Mouse (Mus musculus) stomach, postnatal 0 days (tissue): ENCODE data around the gene Cnst. TPM values are rescaled to one million over a fixed set of nuclear protein-coding genes. Genes with fewer than 3 reads are reported as not detected.
"Not testable (repeated sequence)": the region's sequence is repeated elsewhere in the genome, so short reads cannot be mapped to it uniquely, and the experiment has no call there.

Source experiments
- ATAC-seq: fragments of 200-750 bp; cut with Nextera tagmentation; 2 replicates; pipeline ENCODE4 v1.8.0; 2017; ENCODE audit not compliant: low FRiP score, low TSS enrichment
- DNase-seq: peaks from one replicate; pipeline ENCODE4 v3.0.0-alpha.2; 2016; ENCODE audit warnings: low spot score
- H3K27ac ChIP-seq: fragments of 300-500 bp; sonication (generic); replicated peaks from 2 replicates; pipeline ENCODE4 v1.5.1; 2014; ENCODE audit warnings: mild to moderate bottlenecking, control low read depth
- H3K27me3 ChIP-seq: fragments of 300-500 bp; sonication (generic); 2 replicates; pipeline ENCODE4 v1.6.1; 2014; ENCODE audit warnings: low read length; ENCODE audit not compliant: control insufficient read depth, insufficient read depth
- H3K36me3 ChIP-seq: fragments of 300-500 bp; sonication (generic); 2 replicates; pipeline ENCODE4 v1.6.1; 2014; ENCODE audit warnings: low read length, mixed read lengths; ENCODE audit not compliant: control insufficient read depth, insufficient read depth
- H3K4me1 ChIP-seq: fragments of 300-500 bp; sonication (generic); replicated peaks from 2 replicates; pipeline ENCODE4 v1.6.1; 2014; ENCODE audit warnings: antibody characterized with exemption; ENCODE audit not compliant: control insufficient read depth, insufficient read depth
- H3K4me2 ChIP-seq: fragments of 300-500 bp; sonication (generic); replicated peaks from 2 replicates; pipeline ENCODE4 v1.6.1; 2014; ENCODE audit warnings: low read depth, mild to moderate bottlenecking, control low read depth, moderate library complexity
- H3K4me3 ChIP-seq: fragments of 300-500 bp; sonication (generic); 2 replicates; pipeline ENCODE4 v1.5.1; 2014; ENCODE audit warnings: low read depth, low read length, control low read depth
- H3K9ac ChIP-seq: fragments of 300-500 bp; sonication (generic); 2 replicates; pipeline ENCODE4 v1.6.1; 2014; ENCODE audit warnings: mild to moderate bottlenecking, low read length, control low read depth, mixed read lengths
- H3K9me3 ChIP-seq: fragments of 300-500 bp; sonication (generic); 2 replicates; pipeline ENCODE4 v1.6.1; 2016; ENCODE audit warnings: low read length; ENCODE audit not compliant: control insufficient read depth
- CTCF ChIP-seq: IDR thresholded peaks from 2 replicates; pipeline ENCODE4 v1.5.1; 2016; ENCODE audit warnings: antibody characterized with exemption, low read depth, mild to moderate bottlenecking, moderate library complexity
- EP300 ChIP-seq: optimal IDR thresholded peaks from 2 replicates; pipeline ENCODE3; 2016; ENCODE audit warnings: antibody characterized with exemption
- WGBS: fragments of 180-500 bp; shearing (Covaris S2); extraction: QIAGEN DNeasy Blood & Tissue Kit; methylation state at CpG from one replicate; pipeline ENCODE4 v1.1.7; 2014; 5-methylcytosine and 5-hydroxymethylcytosine counted together
- polyA plus RNA-seq: library from polyadenylated mRNA; unstranded; fragments of >200 nt; fragmentation: Nextera tagmentation; extraction: Ambion mirVana; gene quantifications from 2 replicates; pipeline ENCODE4 v1.2.1, GENCODE M21; 2015

Cnst gene
- polyA plus RNA-seq, 1 experiment from 2014 or later = 8.8 TPM

DNA sequence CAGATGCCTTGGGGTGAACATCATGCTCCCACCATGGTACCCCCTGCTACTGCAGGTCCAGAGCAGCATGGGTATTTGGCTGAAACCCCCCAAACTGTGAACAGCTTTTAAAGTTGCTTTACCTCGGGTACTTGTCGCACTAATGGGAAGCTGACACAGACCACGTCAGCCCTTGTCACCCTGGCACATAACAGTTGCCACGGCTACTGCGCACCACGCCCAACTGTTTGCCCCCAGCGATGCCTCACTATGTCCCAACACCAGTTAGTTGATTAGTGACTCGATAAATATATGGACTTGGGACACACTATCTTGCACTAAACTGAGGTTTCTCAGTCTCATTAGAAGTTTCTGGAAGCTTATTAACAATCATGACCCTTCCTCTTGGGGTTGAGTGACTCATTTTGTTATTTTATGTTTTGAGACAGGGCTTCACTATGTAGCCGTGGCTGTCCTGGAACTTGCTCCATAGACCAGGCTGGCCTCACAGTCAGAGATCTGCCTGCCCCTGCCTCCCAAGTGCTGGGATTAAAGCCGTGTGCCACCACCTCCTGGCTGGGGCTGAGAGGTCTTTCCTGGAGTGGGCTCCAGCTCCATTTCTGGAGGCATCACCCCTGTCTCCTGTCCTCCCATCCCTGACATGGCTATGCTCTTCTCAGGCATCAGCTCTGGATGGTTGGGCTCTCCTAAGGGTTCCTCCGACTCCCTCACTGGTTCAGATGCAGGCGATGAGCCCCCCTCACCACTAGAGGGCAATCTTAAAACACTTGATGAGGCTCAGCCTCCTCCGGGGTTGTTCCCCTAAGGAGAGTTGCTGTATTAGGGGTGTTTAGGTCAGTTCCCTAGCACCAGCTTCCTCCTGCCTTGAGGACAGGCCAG is 99.2 kb downstream of the Cnst start:
- no peaks in the 10 kb centered on the region for H3K27me3 ChIP-seq
- H3K9ac ChIP-seq = no peak overlapping the region
- H3K9me3 ChIP-seq = no peaks in the 10 kb centered on the region
- TF ChIP-seq CTCF (peak; percentile 95), EP300 (no peak)
- DNase-seq = peak; percentile 77
- 57% methylated on average over 13 of the region's 13 CpGs for WGBS
- no peak overlapping the region for H3K4me3 ChIP-seq
- peak overlapping the region; percentile 42 for H3K4me2 ChIP-seq
- H3K4me1 ChIP-seq = no peaks in the 10 kb centered on the region
- H3K27ac ChIP-seq = no peak overlapping the region
- ATAC-seq = peak; percentile 86
- H3K36me3 ChIP-seq = no peaks in the 10 kb centered on the region

DNA sequence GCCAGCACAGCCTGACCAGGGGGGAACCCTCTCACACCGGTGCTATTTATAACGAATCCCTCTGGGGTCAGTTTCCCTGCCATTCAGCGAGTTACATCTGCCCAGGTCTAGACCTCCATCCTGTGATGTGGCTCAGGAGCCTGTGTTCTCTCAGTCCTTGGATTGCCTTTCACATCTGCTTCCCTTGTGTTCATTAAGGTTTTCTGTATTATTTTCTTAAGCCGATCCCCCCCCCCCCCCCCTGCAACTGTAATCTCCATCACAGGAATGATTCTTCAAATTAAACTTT is 99.8 kb downstream of the Cnst start:
- Histone ChIP-seq H3K4me3 (no peak overlapping the region), H3K4me1 (no peaks in the 10 kb centered on the region), H3K4me2 (peak overlapping the region; percentile 42), H3K27me3 (no peaks in the 10 kb centered on the region), H3K9ac (no peak overlapping the region), H3K27ac (no peak overlapping the region), H3K9me3 (no peaks in the 10 kb centered on the region), H3K36me3 (no peaks in the 10 kb centered on the region)
- TF ChIP-seq EP300 (no peak), CTCF (no peak)
- DNase-seq = no peak
- 17% methylated on average over 4 of the region's 4 CpGs for WGBS
- ATAC-seq = no peak; the same call in 1 of the 2 replicates

DNA sequence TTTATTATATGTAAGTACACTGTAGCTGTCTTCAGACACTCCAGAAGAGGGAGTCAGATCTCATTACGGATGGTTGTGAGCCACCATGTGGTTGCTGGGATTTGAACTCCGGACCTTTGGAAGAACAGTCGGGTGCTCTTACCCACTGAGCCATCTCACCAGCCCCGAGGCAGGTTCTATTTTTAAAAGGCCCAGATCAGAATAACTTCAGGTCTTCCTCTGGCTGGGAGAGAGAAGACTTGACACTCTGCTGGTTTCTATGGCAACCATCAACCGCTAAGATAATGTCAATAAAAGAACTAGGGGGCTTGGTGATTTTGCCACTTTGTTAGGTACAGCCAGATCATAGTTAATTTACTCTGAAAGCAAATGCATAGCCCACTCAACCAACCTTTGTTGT is 102.5 kb downstream of the Cnst start:
- not testable (repeated sequence) for H3K4me3 ChIP-seq, ATAC-seq
- WGBS = 66% methylated on average over 4 of the region's 5 CpGs

DNA sequence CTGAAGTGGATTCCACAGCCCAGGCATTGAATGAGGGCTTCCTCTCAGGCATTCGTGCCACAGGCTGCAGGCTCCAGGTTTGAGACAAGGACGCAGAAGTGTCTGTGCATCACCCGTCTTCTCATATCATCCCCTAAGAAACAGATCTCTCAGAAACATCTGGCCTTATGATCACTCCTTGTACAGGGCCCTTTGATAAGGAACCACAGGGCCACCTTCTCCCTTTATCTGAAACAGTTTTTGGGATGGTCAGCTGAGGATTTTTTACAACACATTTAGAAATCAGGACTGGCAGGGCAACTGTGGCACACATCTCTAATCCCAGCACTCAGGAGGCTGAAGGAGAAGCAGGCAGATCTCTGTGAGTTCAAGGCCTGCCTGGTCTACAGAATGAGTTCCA is 103.2 kb downstream of the Cnst start:
- Histone ChIP-seq H3K36me3 (no peaks in the 10 kb centered on the region), H3K9ac (no peak overlapping the region), H3K27me3 (no peaks in the 10 kb centered on the region), H3K9me3 (no peaks in the 10 kb centered on the region), H3K4me2 (no peak overlapping the region), H3K27ac (no peak overlapping the region), H3K4me1 (no peaks in the 10 kb centered on the region), H3K4me3 (no peak overlapping the region)
- ATAC-seq (no peak), DNase-seq (no peak)
- 77% methylated on average over 3 of the region's 3 CpGs for WGBS
- TF ChIP-seq EP300 = no peak
- no peak for TF ChIP-seq CTCF

More for the DNA sequence above, 102.5 kb downstream of the Cnst start:
- not testable (repeated sequence) for H3K27ac ChIP-seq, H3K9me3 ChIP-seq, H3K4me2 ChIP-seq, DNase-seq, H3K4me1 ChIP-seq, H3K36me3 ChIP-seq, H3K27me3 ChIP-seq, H3K9ac ChIP-seq

DNA sequence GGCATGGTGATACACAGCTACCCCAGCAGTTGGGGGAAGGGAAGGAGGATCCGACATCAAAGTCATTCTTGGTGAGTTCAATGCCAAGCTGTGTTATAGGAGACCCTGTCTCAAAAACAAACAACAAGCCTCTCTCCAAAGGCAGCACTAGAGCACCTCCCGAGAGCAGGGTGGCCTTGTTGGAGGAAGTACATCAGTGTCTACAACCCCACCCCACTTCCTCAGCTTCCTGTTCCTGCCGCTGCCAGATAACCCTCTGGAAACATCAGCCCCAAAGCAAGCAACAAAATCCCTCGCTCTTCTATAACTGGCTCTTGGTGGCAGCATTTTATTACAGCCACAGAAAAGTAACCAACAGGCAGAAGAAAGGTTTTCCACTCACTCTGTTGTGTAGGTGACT is 104.1 kb downstream of the Cnst start:
- ATAC-seq (no peak), DNase-seq (no peak)
- Histone ChIP-seq H3K9ac (no peak overlapping the region), H3K27ac (no peak overlapping the region), H3K9me3 (no peaks in the 10 kb centered on the region), H3K4me2 (no peak overlapping the region), H3K4me1 (no peaks in the 10 kb centered on the region), H3K27me3 (no peaks in the 10 kb centered on the region), H3K36me3 (no peaks in the 10 kb centered on the region), H3K4me3 (no peak overlapping the region)
- TF ChIP-seq CTCF (no peak), EP300 (no peak)
- 65% methylated on average over 4 of the region's 4 CpGs for WGBS

DNA sequence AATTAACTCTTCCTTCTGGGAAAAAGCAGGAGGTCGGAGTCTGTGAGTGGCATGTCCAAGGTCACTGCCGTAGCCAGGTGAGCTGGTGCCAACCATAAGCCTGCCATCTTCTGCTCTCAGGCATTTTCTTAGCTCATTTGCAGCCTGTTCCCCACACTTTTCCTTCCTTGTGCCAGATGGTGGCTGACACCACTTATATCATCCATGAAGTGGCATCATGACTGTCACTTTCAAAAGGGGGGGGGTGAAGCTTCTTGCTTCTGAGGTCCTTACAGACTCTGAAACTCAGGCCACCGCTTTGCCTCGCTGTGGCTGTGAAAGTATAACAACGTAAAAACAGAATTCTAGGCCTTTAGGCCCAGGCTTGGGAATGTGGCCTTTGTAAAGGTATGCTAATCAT is 105.1 kb downstream of the Cnst start:
- Histone ChIP-seq H3K4me3 (no peak overlapping the region), H3K4me2 (no peak overlapping the region), H3K4me1 (no peaks in the 10 kb centered on the region), H3K27ac (no peak overlapping the region), H3K27me3 (no peaks in the 10 kb centered on the region), H3K9ac (no peak overlapping the region), H3K36me3 (no peaks in the 10 kb centered on the region), H3K9me3 (no peaks in the 10 kb centered on the region)
- DNase-seq (no peak), ATAC-seq (no peak)
- TF ChIP-seq CTCF = no peak
- TF ChIP-seq EP300 = no peak
- WGBS = 74% methylated on average over 5 of the region's 5 CpGs
